Mouse (Mus musculus) heart, postnatal 0 days (tissue): ENCODE results near the gene Rinl.

Experiments used
- CTCF ChIP-seq: IDR thresholded peaks from 2 replicates; pipeline ENCODE4 v1.5.1; 2016; ENCODE audit warnings: antibody characterized with exemption, control low read depth, low read depth
- EP300 ChIP-seq: IDR thresholded peaks from 2 replicates; pipeline ENCODE4 v1.6.1; 2016; ENCODE audit warnings: antibody characterized with exemption, low read depth

- TF ChIP-seq CTCF (no peak), EP300 (no peak)
Measured at GRCm38 (mm10) chr7:28761907-28762306, 26.9 kb upstream of the Rinl start.
